Mouse (Mus musculus) liver, embryonic 15.5 days (tissue): ENCODE measurements around the gene Zfp979. TPM values are rescaled to one million over a fixed set of nuclear protein-coding genes. Genes with fewer than 3 reads are reported as not detected.
"Not testable (repeated sequence)": the region's sequence is repeated elsewhere in the genome, so short reads cannot be mapped to it uniquely, and the experiment has no call there.

Experiments
- ATAC-seq: fragments of 200-750 bp; cut with Nextera tagmentation; 2 replicates; pipeline ENCODE4 v1.8.0; 2017; ENCODE audit warnings: moderate number of reproducible peaks, mild to moderate bottlenecking, moderate library complexity; ENCODE audit not compliant: insufficient read depth
- H3K27ac ChIP-seq: fragments of 300-500 bp; sonication (generic); replicated peaks from 2 replicates; pipeline ENCODE4 v1.5.1; 2015; ENCODE audit warnings: mild to moderate bottlenecking, inconsistent platforms
- H3K27me3 ChIP-seq: fragments of 300-500 bp; sonication (generic); 2 replicates; pipeline ENCODE4 v1.6.1; 2015; ENCODE audit warnings: mild to moderate bottlenecking, inconsistent platforms
- H3K36me3 ChIP-seq: fragments of 300-500 bp; sonication (generic); replicated peaks from 2 replicates; pipeline ENCODE4 v1.6.1; 2015; ENCODE audit warnings: moderate library complexity, mild to moderate bottlenecking, inconsistent platforms
- H3K4me1 ChIP-seq: fragments of 300-500 bp; sonication (generic); replicated peaks from 2 replicates; pipeline ENCODE4 v1.6.1; 2015; ENCODE audit warnings: inconsistent platforms
- H3K4me2 ChIP-seq: fragments of 300-500 bp; sonication (generic); 2 replicates; pipeline ENCODE4 v1.6.1; 2015; ENCODE audit warnings: moderate library complexity, mild to moderate bottlenecking, inconsistent platforms
- H3K4me3 ChIP-seq: fragments of 300-500 bp; sonication (generic); replicated peaks from 2 replicates; pipeline ENCODE4 v1.5.1; 2015; ENCODE audit warnings: mild to moderate bottlenecking, inconsistent platforms
- H3K9ac ChIP-seq: fragments of 300-500 bp; sonication (generic); 2 replicates; pipeline ENCODE4 v1.6.1; 2015; ENCODE audit warnings: moderate library complexity, mild to moderate bottlenecking, inconsistent platforms
- H3K9me3 ChIP-seq: fragments of 300-500 bp; sonication (generic); replicated peaks from 2 replicates; pipeline ENCODE4 v1.6.1; 2016; ENCODE audit warnings: inconsistent platforms
- WGBS: fragments of 180-500 bp; shearing (Covaris S2); methylation state at CpG from one replicate; pipeline ENCODE4 v1.1.7; 2015; ENCODE audit warnings: mixed read lengths; ENCODE audit not compliant: insufficient replicate concordance; 5-methylcytosine and 5-hydroxymethylcytosine counted together
- polyA plus RNA-seq: library from polyadenylated mRNA; unstranded; fragments of >200 nt; fragmentation: Nextera tagmentation; extraction: Ambion mirVana; gene quantifications from 2 replicates; pipeline ENCODE4 v1.2.1, GENCODE M21; 2015

Gene Zfp979
- 1.4 and 2.0 TPM in 2 replicates for polyA plus RNA-seq

DNA sequence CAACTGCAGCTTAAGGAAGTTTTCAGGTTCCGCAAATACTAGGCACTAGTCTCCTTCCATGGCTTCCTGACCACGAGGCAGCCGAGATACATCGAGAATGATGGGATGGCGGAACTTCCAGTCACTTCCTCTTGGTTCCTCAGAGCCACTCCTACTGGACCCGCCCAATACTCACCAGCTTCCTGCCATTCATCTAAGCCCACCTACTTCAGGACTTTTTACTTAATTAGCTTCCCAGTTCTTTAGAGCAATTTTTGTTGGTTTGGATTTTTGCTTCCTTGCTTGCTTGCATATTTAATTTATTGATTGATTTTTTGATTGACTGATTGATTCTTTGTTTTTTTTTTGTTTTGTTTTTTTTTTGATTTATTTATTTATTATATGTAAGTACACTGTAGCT lies at the start of gene Zfp979:
TSS of gene Zfp979 (minus strand) at position 101 of the 400 bp plus-strand sequence.
- H3K27ac ChIP-seq, H3K9me3 ChIP-seq, H3K9ac ChIP-seq, H3K4me3 ChIP-seq, H3K4me2 ChIP-seq, H3K4me1 ChIP-seq, H3K27me3 ChIP-seq, H3K36me3 ChIP-seq, ATAC-seq: not testable (repeated sequence)
- WGBS: no CpG with 5 or more reads among the region's 6 CpGs

DNA sequence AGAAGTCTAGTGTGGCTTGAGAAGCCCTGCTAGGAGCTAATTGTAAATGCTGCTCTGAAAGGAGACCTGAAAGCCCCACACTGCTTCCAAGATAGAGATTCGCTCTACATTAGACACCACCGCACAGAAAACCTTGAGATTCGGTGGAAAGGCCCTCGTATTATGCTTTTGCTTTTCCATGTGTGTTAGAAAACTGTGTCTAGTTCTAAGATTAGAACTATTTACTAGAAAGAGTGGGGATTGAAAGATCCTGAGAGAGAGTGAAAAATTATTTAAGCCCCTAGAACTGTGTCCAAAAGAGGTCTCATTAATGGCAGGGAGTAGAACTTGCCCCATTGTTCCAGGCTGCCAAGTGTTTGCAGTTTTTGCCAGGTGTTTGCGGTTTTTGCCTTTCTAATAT lies 12.9 kb upstream of the Zfp979 start:
- not testable (repeated sequence) for H3K27me3 ChIP-seq, H3K4me2 ChIP-seq, H3K36me3 ChIP-seq, H3K4me3 ChIP-seq, H3K9ac ChIP-seq, ATAC-seq, H3K4me1 ChIP-seq, H3K27ac ChIP-seq, H3K9me3 ChIP-seq
- WGBS: 66% methylated on average over 5 of the region's 5 CpGs

DNA sequence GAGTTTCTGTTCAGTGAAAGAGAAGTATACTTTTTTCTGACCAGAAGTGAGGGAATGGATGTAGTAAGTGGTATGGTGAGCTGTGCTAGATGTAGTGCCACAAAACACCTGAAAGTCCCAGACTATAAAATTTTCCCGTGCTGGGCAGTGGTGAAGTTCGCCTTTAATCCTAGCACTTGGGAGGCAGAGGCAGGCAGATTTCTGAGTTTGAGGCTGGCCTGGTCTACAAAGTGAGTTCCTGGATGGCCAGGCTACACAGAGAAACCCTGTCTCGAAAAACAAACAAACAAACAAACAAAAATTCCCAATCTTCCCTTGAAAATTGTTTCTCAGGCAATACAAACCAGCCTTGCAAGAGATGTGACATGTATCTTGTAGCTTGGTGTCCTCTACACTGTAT lies 5.1 kb upstream of the Zfp979 start:
- no CpG with 5 or more reads among the region's 3 CpGs for WGBS
- H3K4me3 ChIP-seq, ATAC-seq, H3K9me3 ChIP-seq, H3K4me2 ChIP-seq, H3K36me3 ChIP-seq, H3K4me1 ChIP-seq, H3K27me3 ChIP-seq, H3K9ac ChIP-seq, H3K27ac ChIP-seq: not testable (repeated sequence)

DNA sequence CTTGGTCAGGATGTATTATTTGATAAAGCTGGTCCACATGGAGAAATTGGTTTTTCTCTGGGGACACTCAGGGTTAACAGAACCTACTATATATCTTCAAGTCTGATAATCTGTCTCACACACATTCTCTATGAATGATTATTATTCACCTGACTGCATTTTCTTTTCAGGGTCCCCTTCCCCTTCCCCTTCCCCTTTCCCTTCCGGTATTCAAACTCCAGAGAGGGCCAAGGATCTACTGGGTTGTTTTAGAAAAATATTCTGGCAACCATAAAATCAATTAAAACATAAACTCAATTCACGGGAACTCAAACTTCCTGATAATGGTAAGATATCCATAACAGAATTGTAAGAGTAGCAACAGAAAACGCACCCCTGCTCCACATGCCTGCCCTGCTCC lies 381 bp downstream of the Zfp979 start:
- not testable (repeated sequence) for H3K9me3 ChIP-seq, H3K4me1 ChIP-seq, H3K4me2 ChIP-seq, H3K36me3 ChIP-seq, ATAC-seq, H3K9ac ChIP-seq, H3K27ac ChIP-seq, H3K4me3 ChIP-seq, H3K27me3 ChIP-seq
- 30% methylated on average over 2 of the region's 3 CpGs for WGBS

DNA sequence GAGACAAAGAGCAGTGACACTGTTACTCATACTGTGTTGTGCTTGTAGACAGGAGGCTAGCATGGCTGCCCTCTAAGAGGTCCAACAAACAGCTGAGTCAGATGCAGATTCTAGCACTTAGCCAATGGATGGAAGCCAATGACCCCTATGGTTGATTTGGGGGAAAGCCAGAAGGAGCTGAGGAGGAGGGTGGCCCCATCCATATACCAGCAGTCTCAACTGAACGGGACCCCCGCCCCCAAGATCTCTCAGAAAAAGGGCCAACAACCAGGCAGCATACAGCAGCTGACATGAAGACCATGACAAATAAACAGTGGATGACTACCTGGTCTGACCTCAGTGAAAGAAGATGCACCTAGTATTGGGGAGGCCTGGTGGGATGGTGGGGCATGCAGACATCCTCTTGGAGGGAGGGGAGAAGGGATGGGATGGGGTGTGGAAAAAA lies 8.5 kb downstream of the Zfp979 start:
- H3K9ac ChIP-seq, H3K36me3 ChIP-seq, H3K4me3 ChIP-seq, H3K4me2 ChIP-seq, H3K9me3 ChIP-seq, H3K4me1 ChIP-seq, H3K27ac ChIP-seq, H3K27me3 ChIP-seq: not testable (repeated sequence)
- ATAC-seq: peak; percentile 54; the same call in 1 of the 2 replicates
- no CpG with 5 or more reads among the region's 2 CpGs for WGBS

DNA sequence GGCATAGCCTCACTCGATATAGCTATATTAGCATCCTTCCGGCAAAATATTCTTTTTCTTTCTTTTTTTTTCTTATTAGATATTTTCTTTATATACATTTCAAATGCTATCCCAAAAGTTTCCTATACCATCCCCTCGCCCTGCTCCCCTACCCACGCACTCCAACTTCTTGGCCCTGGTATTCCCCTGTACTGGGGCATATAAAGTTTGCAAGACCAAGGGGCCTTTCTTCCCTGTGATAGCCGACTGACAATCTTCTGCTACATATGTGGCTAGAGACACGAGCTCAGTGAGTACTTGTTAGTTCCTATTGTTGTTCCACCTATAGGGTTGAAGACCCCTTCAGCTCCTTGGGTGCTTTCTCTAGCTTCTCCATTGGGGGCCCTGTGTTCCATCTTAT lies 35.8 kb downstream of the Zfp979 start:
- H3K4me1 ChIP-seq, H3K4me3 ChIP-seq, H3K27ac ChIP-seq, ATAC-seq, H3K36me3 ChIP-seq, H3K9me3 ChIP-seq, H3K27me3 ChIP-seq, H3K4me2 ChIP-seq, H3K9ac ChIP-seq: not testable (repeated sequence)
- 59% methylated on average over 6 of the region's 6 CpGs for WGBS

DNA sequence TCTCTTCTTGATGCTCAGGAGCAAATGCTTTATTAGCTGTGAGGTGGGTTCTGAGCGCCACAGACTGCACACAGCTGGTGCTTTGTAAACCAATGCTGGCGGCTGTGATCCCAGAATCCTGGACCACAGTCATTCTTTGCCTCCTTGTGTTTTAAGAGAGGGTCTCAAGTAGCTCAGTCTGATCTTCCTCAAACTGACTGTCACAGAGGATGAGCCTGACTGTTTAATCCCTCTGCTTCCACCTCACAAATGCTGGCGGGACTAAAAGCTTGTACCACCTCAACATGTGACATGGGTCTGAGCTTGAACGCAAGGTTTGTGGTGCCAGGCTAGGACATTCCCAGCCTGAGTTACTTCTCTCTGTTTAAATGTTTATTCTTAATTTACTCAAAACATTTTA lies 36.8 kb downstream of the Zfp979 start:
- no peak overlapping the region for H3K9ac ChIP-seq
- no peak for ATAC-seq
- no peaks in the 10 kb centered on the region for H3K27me3 ChIP-seq
- no peaks in the 10 kb centered on the region for H3K36me3 ChIP-seq
- H3K9me3 ChIP-seq: 0 out of 2 replicates have a peak, but pooled peaks cover 9% of the 10 kb centered on the region
- no peak overlapping the region for H3K4me2 ChIP-seq
- no peak overlapping the region for H3K4me3 ChIP-seq
- H3K4me1 ChIP-seq: no peaks in the 10 kb centered on the region
- WGBS: 61% methylated on average over 4 of the region's 4 CpGs
- H3K27ac ChIP-seq: no peak overlapping the region

DNA sequence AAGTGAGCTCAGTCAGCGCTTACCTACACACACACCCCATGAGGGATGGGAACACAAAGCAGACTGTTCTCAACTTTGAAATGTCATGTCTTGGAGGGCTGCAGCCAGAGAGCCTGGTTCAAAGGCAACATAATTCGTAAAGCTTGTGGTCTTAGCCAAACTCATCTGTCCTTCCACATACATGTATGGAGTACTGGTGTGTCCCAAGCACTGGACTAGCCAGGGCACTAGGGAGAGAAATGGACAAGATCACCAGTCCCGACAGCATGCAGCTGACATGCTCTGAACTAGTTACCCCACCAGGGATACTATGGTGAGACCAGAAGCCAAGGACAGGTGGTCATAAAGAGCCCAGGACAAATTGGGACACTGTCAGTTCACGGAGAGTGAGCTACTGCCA lies 38.5 kb downstream of the Zfp979 start:
- no peak overlapping the region for H3K4me3 ChIP-seq
- H3K36me3 ChIP-seq: no peaks in the 10 kb centered on the region
- no peak overlapping the region for H3K27ac ChIP-seq
- no peaks in the 10 kb centered on the region for H3K4me1 ChIP-seq
- no peak overlapping the region for H3K9ac ChIP-seq
- 49% methylated on average over 4 of the region's 4 CpGs for WGBS
- no peaks in the 10 kb centered on the region for H3K27me3 ChIP-seq
- H3K9me3 ChIP-seq: 0 out of 2 replicates have a peak, but pooled peaks cover 9% of the 10 kb centered on the region
- H3K4me2 ChIP-seq: no peak overlapping the region
- no peak for ATAC-seq

DNA sequence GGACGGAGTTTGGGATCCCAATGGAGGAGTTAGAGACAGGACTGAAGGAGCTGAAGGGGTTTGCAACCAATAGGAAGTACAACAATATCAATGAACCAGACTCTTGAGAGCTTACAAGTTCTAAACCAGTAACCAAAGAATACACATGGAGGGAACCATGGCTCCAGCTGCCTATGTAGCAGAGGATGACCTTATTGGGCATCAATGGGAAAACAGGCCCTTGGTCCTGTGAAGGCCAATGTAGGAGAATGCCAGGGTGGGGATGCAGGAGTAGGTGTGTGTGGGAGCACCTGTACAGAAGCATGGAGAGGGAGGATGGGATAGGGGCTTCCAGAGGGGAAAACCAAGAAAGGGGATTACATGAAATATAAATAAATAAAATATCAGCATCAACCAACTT lies 40.4 kb downstream of the Zfp979 start:
- H3K9ac ChIP-seq: no peak overlapping the region
- no peaks in the 10 kb centered on the region for H3K36me3 ChIP-seq
- 0 out of 2 replicates have a peak, but pooled peaks cover 9% of the 10 kb centered on the region for H3K9me3 ChIP-seq
- WGBS: 22% methylated on average over 1 of the region's 1 CpGs
- no peaks in the 10 kb centered on the region for H3K4me1 ChIP-seq
- no peak overlapping the region for H3K27ac ChIP-seq
- H3K4me2 ChIP-seq: no peak overlapping the region
- no peak for ATAC-seq
- H3K4me3 ChIP-seq: no peak overlapping the region
- no peaks in the 10 kb centered on the region for H3K27me3 ChIP-seq

DNA sequence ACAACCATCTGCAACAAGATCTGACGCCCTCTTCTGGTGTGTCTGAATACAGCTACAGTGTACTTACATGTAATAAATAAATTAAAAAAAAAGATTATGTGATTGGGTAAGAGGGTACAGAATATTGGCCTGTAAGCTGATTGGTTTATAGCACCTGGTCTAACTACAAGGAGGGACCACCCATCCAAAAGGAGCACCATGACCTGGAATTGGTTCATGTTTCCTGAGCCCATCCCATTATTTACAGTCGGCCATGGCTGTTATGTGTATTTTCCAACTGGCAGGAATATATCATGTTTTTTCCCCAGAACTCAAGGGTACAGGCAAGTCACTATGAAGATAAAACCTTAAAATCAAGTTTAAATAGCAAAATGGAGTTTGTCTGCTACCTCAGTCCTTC lies 43.5 kb downstream of the Zfp979 start:
- WGBS: 37% methylated on average over 2 of the region's 2 CpGs
- ATAC-seq: no peak

DNA sequence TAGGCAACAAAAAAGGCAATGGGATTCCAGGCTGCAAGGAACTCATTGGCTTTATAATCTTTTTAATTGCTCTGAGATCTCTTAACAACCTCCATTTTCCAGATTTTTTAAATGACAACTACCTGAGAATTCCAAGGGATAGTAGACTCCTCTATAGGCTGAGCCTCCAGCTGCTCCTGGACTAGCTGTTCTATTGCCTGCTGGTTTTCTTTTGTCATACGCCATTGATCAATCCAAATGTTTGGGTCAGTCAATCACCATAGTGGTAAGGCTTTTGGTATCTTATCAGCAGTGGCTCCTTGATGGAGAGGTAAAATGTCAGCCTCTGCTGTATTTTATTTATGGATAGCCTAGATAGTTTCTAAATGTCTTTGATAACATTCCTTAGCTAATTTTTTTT lies 44.6 kb downstream of the Zfp979 start:
- H3K27ac ChIP-seq: no peak overlapping the region
- no peak for ATAC-seq
- no peak overlapping the region for H3K4me2 ChIP-seq
- H3K9ac ChIP-seq: no peak overlapping the region
- no peaks in the 10 kb centered on the region for H3K4me1 ChIP-seq
- peaks cover 7% of the 10 kb centered on the region; the same call in 1 of the 2 replicates for H3K9me3 ChIP-seq
- WGBS: 50% methylated on average over 1 of the region's 1 CpGs
- no peaks in the 10 kb centered on the region for H3K27me3 ChIP-seq
- no peak overlapping the region for H3K4me3 ChIP-seq
- no peaks in the 10 kb centered on the region for H3K36me3 ChIP-seq

More for the DNA sequence above, 43.5 kb downstream of the Zfp979 start:
- Histone ChIP-seq H3K4me3 (no peak overlapping the region), H3K27ac (no peak overlapping the region), H3K4me2 (no peak overlapping the region), H3K4me1 (no peaks in the 10 kb centered on the region), H3K9me3 (peaks cover 7% of the 10 kb centered on the region; the same call in 1 of the 2 replicates), H3K9ac (no peak overlapping the region), H3K36me3 (no peaks in the 10 kb centered on the region), H3K27me3 (no peaks in the 10 kb centered on the region)

DNA sequence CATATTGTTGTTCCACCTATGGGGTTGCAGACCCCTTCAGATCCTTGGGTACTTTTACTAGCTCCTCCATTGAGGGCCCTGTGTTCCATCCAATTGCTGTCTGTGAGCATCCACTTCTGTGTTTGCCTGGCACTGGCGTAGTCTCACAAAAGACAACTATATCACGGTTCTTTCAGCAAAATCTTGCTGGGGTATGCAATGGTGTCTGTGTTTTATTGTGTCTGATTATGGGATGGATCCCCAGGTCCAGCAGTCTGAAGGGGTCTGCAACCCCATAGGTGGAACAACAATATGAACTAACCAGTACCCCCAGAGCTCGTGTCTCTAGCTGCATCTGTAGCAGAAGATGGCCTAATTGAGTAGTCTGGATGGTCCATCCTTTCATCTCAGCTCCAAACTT lies 47.7 kb downstream of the Zfp979 start:
- not testable (repeated sequence) for H3K27ac ChIP-seq, H3K4me3 ChIP-seq, ATAC-seq, H3K4me2 ChIP-seq, H3K9ac ChIP-seq, H3K4me1 ChIP-seq, H3K27me3 ChIP-seq, H3K9me3 ChIP-seq, H3K36me3 ChIP-seq
- 61% methylated on average over 3 of the region's 3 CpGs for WGBS
